Mouse (Mus musculus): ENCODE results near the gene Tnni1. TPM values are rescaled to one million over a fixed set of nuclear protein-coding genes. Genes with fewer than 3 reads are reported as not detected.

The Tnni1 gene
- polyA plus RNA-seq, 1 experiment: 3,569 TPM

DNA sequence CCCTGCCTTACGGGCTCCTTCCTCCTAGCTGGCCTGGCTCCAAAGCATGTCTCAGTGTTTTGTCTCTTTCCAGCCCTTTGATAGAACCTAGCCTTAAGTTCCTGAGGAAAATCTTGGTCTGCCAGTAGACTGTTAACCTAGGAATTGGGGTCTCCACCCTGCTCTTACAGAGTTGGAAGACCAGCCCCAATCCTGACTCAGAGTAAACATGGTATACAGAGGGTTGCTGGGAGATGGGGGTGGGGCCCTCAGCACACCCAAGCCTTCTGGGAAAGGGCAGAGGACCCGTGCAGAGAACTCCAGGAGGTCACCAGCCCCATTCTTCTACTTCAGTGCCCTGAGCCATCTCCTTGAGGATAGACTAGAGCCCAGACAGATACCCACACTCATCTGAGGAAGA lies 33.4 kb downstream of the Tnni1 start:
- H3K27me3 ChIP-seq (ENCODE audit: control insufficient read depth, insufficient read depth, insufficient read length): no peaks in the 10 kb centered on the region
- H3K4me3 ChIP-seq: no peak overlapping the region
- H3K4me2 ChIP-seq (ENCODE audit: low read depth): peak overlapping the region; percentile 25
- H3K36me3 ChIP-seq (ENCODE audit: control insufficient read depth, insufficient read depth): peaks cover 4% of the 10 kb centered on the region
- TF ChIP-seq USF1 (IDR thresholded peaks at IDR 0.05; ENCODE audit: low read depth) (no peak), POLR2AphosphoS2 (IDR thresholded peaks at IDR 0.05; ENCODE audit: insufficient read length, low read depth) (no peak), MYOG (IDR thresholded peaks at IDR 0.05; ENCODE audit: control insufficient read depth in 1 of 3, insufficient read depth in 1 of 3, insufficient read length in 2 of 3, low read depth in 2 of 3) (no peak), CEBPB (IDR thresholded peaks at IDR 0.05; ENCODE audit: insufficient read depth, poor library complexity, severe bottlenecking) (no peak), E2F4 (IDR thresholded peaks at IDR 0.05; ENCODE audit: insufficient read depth) (no peak), MYOD1 (IDR thresholded peaks at IDR 0.05; ENCODE audit: control insufficient read depth in 1 of 3, insufficient read length in 2 of 3, low read depth in 2 of 3) (no peak), TCF3 (IDR thresholded peaks at IDR 0.05; ENCODE audit: insufficient read length, low read depth) (no peak), TCF12 (IDR thresholded peaks at IDR 0.05; ENCODE audit: insufficient read depth, poor library complexity, severe bottlenecking) (no peak), REST (IDR thresholded peaks at IDR 0.05; ENCODE audit: insufficient read depth, insufficient read length) (no peak), POLR2A (IDR thresholded peaks at IDR 0.05; ENCODE audit: insufficient read length, low read depth) (no peak), MAX (IDR thresholded peaks at IDR 0.05; ENCODE audit: low read depth) (no peak), SRF (IDR thresholded peaks at IDR 0.05; ENCODE audit: control insufficient read depth, insufficient read length, low read depth) (no peak)
- H3ac ChIP-seq (ENCODE audit: control insufficient read depth, insufficient read length): no peak overlapping the region
- no peaks in the 10 kb centered on the region for H3K79me2 ChIP-seq (ENCODE audit: control insufficient read depth, insufficient read depth)

DNA sequence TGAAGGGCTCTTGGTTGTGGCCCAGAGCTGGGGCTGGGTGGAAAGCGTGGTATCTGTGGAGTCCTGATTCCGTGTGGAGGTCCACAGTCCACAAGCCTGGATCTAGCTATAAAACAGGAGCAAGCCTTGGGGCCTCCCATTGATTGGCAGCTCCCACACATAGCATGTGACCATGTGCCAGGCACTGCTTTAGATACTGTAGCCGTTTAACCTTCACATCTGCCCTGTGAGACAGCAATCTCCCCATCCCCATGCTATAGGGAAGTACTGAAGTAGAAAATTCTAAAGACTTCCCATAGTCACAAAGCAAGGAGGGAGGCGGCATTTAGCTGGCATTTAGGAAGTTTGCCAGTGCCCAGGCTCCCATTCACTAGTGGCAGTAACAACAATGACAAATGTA lies 33.8 kb downstream of the Tnni1 start:
- Histone ChIP-seq H3K27me3 (ENCODE audit: control insufficient read depth, insufficient read depth, insufficient read length) (no peaks in the 10 kb centered on the region), H3K79me2 (ENCODE audit: control insufficient read depth, insufficient read depth) (no peaks in the 10 kb centered on the region), H3K4me2 (ENCODE audit: low read depth) (peak overlapping the region; percentile 27), H3K4me3 (no peak overlapping the region), H3K36me3 (ENCODE audit: control insufficient read depth, insufficient read depth) (peaks cover 4% of the 10 kb centered on the region), H3ac (ENCODE audit: control insufficient read depth, insufficient read length) (no peak overlapping the region)
- TF ChIP-seq TCF3 (IDR thresholded peaks at IDR 0.05; ENCODE audit: insufficient read length, low read depth) (no peak), MYOG (IDR thresholded peaks at IDR 0.05; ENCODE audit: control insufficient read depth in 1 of 3, insufficient read depth in 1 of 3, insufficient read length in 2 of 3, low read depth in 2 of 3) (no peak), MAX (IDR thresholded peaks at IDR 0.05; ENCODE audit: low read depth) (no peak), E2F4 (IDR thresholded peaks at IDR 0.05; ENCODE audit: insufficient read depth) (no peak), POLR2AphosphoS2 (IDR thresholded peaks at IDR 0.05; ENCODE audit: insufficient read length, low read depth) (no peak), MYOD1 (IDR thresholded peaks at IDR 0.05; ENCODE audit: control insufficient read depth in 1 of 3, insufficient read length in 2 of 3, low read depth in 2 of 3) (no peak), USF1 (IDR thresholded peaks at IDR 0.05; ENCODE audit: low read depth) (no peak), POLR2A (IDR thresholded peaks at IDR 0.05; ENCODE audit: insufficient read length, low read depth) (no peak), SRF (IDR thresholded peaks at IDR 0.05; ENCODE audit: control insufficient read depth, insufficient read length, low read depth) (no peak), TCF12 (IDR thresholded peaks at IDR 0.05; ENCODE audit: insufficient read depth, poor library complexity, severe bottlenecking) (no peak), REST (IDR thresholded peaks at IDR 0.05; ENCODE audit: insufficient read depth, insufficient read length) (no peak), CEBPB (IDR thresholded peaks at IDR 0.05; ENCODE audit: insufficient read depth, poor library complexity, severe bottlenecking) (no peak)

DNA sequence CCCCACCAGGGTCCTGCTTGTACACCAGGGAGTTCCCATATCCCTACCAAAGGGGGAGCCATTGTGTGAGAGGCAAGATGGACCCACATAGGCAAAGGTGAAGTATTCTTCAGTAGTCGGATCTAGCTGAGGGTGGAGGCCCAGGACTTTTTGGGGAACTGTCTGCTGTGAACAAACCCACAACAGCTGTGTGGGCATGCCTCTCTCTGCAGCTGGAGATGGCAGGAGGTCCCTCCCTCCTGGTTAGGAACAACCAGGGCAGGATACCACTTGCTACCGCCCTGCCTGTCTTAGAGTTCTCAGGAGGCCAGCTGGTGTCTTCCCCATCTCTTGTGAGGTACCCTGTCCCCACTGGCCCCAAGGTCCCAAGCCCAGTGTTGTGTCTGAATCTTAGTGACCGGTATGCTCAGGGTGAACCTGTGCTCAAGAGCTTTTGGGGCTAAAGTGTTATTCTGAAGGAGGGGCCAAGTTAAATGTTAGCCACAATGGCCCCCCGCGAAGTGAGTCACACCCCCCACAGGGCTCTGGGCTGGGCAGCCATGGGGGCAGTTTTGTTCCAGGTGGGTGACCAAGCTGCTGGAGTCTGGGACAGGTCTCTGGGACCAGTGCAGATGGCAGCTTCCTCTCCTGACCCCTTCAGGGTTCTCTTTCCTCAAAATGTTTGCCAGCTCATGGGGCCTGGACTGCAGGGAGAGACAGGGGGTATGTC lies 34.6 kb downstream of the Tnni1 start:
- Histone ChIP-seq H3K27me3 (ENCODE audit: control insufficient read depth, insufficient read depth, insufficient read length) (peaks cover 4% of the 10 kb centered on the region), H3K36me3 (ENCODE audit: control insufficient read depth, insufficient read depth) (peaks cover 3% of the 10 kb centered on the region), H3ac (ENCODE audit: control insufficient read depth, insufficient read length) (no peak overlapping the region), H3K4me3 (no peak overlapping the region), H3K79me2 (ENCODE audit: control insufficient read depth, insufficient read depth) (no peaks in the 10 kb centered on the region), H3K4me2 (ENCODE audit: low read depth) (peak overlapping the region; percentile 27)
- TF ChIP-seq POLR2A (IDR thresholded peaks at IDR 0.05; ENCODE audit: insufficient read length, low read depth) (no peak), MAX (IDR thresholded peaks at IDR 0.05; ENCODE audit: low read depth) (no peak), TCF3 (IDR thresholded peaks at IDR 0.05; ENCODE audit: insufficient read length, low read depth) (peak; percentile 51), SRF (IDR thresholded peaks at IDR 0.05; ENCODE audit: control insufficient read depth, insufficient read length, low read depth) (no peak), MYOD1 (IDR thresholded peaks at IDR 0.05; ENCODE audit: control insufficient read depth in 1 of 3, insufficient read length in 2 of 3, low read depth in 2 of 3) (peak; percentile 27 to 90 (median 89)), TCF12 (IDR thresholded peaks at IDR 0.05; ENCODE audit: insufficient read depth, poor library complexity, severe bottlenecking) (peak; percentile 24), USF1 (IDR thresholded peaks at IDR 0.05; ENCODE audit: low read depth) (no peak), CEBPB (IDR thresholded peaks at IDR 0.05; ENCODE audit: insufficient read depth, poor library complexity, severe bottlenecking) (no peak), POLR2AphosphoS2 (IDR thresholded peaks at IDR 0.05; ENCODE audit: insufficient read length, low read depth) (no peak), REST (IDR thresholded peaks at IDR 0.05; ENCODE audit: insufficient read depth, insufficient read length) (no peak), MYOG (IDR thresholded peaks at IDR 0.05; ENCODE audit: control insufficient read depth in 1 of 3, insufficient read depth in 1 of 3, insufficient read length in 2 of 3, low read depth in 2 of 3) (peak; percentile 67 to 91 (median 74)), E2F4 (IDR thresholded peaks at IDR 0.05; ENCODE audit: insufficient read depth) (no peak)

DNA sequence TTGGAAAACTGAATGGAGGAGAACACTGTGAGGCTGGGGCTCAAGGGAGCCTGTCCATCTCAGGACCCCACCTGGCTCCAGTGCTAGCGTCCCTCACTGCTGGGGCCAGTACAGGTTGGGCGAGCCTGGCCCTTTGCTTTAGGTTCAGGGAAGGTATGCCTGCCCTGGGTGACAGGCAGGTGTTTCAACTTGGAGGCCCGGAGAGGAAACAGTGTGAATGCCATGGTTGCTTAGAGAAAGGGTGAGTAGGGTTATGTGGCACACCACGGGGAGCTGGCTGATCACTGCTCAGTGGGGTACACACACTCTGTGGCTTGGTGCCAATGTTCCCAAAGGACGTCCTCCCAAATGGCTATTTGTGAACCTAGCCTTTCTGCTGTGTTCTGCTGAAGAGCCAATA lies 35.3 kb downstream of the Tnni1 start:
- no peak overlapping the region for H3K4me3 ChIP-seq
- H3K36me3 ChIP-seq (ENCODE audit: control insufficient read depth, insufficient read depth): no peaks in the 10 kb centered on the region
- peaks cover 4% of the 10 kb centered on the region for H3K27me3 ChIP-seq (ENCODE audit: control insufficient read depth, insufficient read depth, insufficient read length)
- no peak overlapping the region for H3ac ChIP-seq (ENCODE audit: control insufficient read depth, insufficient read length)
- H3K4me2 ChIP-seq (ENCODE audit: low read depth): no peak overlapping the region
- TF ChIP-seq MYOG (IDR thresholded peaks at IDR 0.05; ENCODE audit: control insufficient read depth in 1 of 3, insufficient read depth in 1 of 3, insufficient read length in 2 of 3, low read depth in 2 of 3): no peak
- TF ChIP-seq POLR2AphosphoS2 (IDR thresholded peaks at IDR 0.05; ENCODE audit: insufficient read length, low read depth): no peak
- TF ChIP-seq E2F4 (IDR thresholded peaks at IDR 0.05; ENCODE audit: insufficient read depth): no peak
- no peak for TF ChIP-seq MAX (IDR thresholded peaks at IDR 0.05; ENCODE audit: low read depth)
- no peak for TF ChIP-seq TCF12 (IDR thresholded peaks at IDR 0.05; ENCODE audit: insufficient read depth, poor library complexity, severe bottlenecking)
- no peak for TF ChIP-seq MYOD1 (IDR thresholded peaks at IDR 0.05; ENCODE audit: control insufficient read depth in 1 of 3, insufficient read length in 2 of 3, low read depth in 2 of 3)
- no peak for TF ChIP-seq POLR2A (IDR thresholded peaks at IDR 0.05; ENCODE audit: insufficient read length, low read depth)
- no peaks in the 10 kb centered on the region for H3K79me2 ChIP-seq (ENCODE audit: control insufficient read depth, insufficient read depth)

All from myocyte (in vitro differentiated cells).